Mouse (Mus musculus) erythroblast, adult 5-6 weeks (primary cell): ENCODE results near the gene She. TPM values are rescaled to one million over a fixed set of nuclear protein-coding genes. Genes with fewer than 3 reads are reported as not detected.
"Not testable (repeated sequence)": the region's sequence is repeated elsewhere in the genome, so short reads cannot be mapped to it uniquely, and the experiment has no call there.

ENCODE experiments used
- ATAC-seq: replicated peaks from 2 replicates; pipeline ENCODE4 v1.8.0; 2016; ENCODE audit warnings: moderate number of reproducible peaks, mild to moderate bottlenecking, moderate TSS enrichment, inconsistent platforms; ENCODE audit not compliant: poor library complexity, low FRiP score, severe bottlenecking
- total RNA-seq, 2 experiments: library from RNA; stranded (forward) in 1 of 2; stranded (reverse) in 1 of 2; fragments of 150-400 nt in 1 of 2; fragments of 200-764, 138-1000 nt in 1 of 2; gene quantifications; 2 replicates each; pipeline versions ENCODE4 v1.2.3 to v1.2.4; 2015 to 2017; ENCODE audit warnings: low replicate concordance in 2 of 2

The She gene
- total RNA-seq (2015; ENCODE audit: low replicate concordance) (not detected in 2 replicates), total RNA-seq (2017; ENCODE audit: low replicate concordance) (0.14 TPM in 1 of 2 replicates, not detected in the other)

DNA sequence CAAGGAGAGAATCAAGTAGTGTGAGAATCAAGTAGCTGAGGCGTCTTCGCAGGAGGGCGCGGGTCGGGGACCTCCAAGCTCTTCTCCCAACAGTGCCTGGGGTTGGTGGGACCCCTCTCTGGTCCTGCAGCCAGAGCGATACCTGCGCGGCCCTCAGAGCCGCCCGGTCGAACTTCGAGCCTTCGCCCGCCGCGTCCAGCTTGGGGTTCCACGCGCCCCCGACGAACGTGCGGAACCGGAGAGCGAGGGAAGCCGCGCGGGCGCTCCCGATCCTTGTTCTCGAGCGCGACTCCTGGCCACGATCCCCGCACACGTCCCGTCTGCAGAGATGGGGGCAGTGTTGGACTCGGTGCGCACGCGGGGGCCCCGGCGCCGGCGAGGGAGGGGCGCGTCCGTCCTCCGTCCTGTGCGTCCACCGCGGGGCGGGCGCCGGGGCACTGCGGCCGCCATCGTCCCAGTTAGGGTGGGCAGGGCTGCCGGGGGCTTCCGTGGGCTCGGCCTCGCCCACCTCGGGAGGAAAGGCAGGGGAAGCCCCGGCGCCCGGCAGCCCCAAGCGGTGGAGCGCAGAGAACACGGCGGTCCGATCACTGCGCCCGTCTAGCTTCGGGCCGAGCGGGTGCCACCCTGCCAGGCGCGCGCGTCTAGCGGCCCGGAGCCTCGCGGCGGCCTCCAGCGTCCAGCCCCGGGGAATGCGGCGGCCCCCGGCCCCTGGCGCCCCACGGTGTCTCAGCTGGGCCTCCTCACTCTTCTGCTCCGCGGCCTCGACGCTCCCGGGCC lies at the start of gene She:
TSS of gene She (plus strand) at position 556 of the 777 bp plus-strand sequence.
- ATAC-seq, result no peak

DNA sequence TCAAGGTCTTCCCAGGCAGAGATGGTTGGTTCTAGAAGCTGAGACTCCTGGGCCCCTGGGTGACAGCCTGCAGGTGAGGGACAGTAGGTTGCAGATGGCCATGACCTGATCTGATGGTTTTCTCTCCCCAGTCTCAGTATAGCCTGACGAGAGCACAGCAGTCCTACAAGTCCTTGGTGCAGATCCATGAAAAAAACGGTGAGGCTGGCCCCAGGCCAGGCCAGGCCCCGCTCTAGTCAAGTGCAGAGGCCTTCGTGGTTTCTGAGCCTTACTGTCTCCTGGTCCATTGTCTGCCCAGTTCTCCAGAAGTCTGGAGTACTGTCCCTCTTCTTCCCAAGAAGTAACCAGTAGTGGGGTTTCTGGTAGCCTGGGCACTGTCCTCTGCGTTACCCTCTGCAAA lies 49.5 kb upstream of the She start:
- ATAC-seq, result no peak

DNA sequence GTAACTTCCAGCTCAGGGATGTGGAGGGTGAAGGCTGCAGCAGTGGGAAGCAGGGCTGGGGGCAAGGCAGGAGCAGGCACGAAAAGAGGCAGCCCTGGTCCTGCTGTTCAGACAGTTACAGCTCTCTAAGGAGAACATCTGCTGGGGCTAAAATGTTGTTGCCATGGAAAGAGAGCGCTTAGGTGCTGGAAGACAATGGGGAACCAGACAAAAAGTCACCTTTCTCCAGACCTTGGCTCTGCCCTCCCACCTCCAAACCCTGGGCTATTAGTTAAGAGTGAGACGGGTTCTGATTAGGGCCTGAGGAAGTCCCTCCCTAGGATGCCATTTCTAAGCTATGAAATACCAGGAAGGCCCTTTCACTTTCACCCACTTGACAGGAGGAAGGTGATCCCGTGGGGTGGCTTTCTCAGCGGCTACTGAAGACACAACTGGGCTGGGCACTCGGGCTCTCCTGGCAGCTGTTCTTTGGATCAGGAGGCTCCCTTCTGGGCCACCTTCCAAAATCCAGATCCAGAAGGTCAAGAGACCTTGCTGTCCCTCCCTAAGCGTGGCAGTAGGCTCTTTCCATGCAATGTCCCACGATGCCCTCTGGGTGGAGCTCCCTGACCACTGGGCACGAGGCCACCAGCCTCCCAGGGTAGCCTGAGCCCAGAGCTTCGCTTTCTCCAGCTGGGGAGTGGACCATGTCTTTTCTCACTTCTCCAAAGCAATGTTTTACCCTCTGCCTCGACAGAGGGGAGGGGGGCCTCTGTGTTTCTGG lies 46.0 kb upstream of the She start:
- ATAC-seq, result peak; percentile 83

DNA sequence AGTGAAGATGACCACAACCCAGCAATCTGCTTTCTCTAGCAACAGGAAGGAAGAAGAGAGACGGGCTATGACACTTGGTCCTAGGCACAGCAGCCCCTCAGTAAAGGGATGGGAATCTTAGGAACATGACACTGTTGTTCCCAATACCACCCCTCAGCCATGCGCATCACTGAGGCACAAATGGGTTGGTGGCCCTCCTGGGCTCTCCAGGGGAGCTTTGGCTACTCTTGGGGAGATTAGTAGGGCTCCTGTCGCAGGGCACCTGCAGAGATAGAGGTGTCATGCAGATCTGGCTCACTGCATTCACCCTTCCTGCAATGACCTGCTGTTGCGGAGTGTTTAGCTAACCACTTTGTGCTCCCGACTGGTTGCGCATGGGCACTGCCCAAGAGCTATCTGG lies 44.9 kb upstream of the She start:
- no peak for ATAC-seq

DNA sequence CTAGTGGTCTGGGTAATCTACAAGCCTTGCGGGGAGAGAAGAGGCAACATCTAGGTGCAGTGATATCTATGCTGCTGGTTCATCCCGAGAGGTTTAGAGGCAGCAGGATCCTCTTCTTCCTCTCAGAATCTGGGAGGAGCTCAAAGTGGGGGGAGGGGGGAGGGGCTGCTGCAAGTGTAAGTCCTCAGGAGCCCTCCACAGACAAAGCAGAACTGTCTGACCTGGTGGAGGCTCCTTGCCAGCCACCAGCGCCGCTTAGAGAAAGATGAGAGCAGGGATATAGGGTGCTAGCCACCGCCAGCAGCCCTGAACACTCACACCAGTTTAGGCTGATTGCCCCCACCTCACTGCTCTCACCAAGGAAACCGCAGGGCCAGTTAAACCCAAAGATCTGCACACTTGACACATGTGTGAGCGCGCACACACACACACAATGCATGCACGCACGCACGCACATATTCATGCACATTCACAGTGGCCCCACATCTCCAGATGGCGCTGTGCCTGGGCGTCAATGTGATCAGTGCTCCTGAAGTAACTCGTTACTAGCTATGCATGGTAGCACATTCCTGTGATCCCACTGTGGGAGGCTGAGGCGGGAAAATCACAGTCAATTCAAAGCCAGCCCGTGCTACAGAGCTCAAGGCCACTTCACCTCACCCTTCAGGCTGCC lies 42.4 kb upstream of the She start:
- no peak for ATAC-seq

DNA sequence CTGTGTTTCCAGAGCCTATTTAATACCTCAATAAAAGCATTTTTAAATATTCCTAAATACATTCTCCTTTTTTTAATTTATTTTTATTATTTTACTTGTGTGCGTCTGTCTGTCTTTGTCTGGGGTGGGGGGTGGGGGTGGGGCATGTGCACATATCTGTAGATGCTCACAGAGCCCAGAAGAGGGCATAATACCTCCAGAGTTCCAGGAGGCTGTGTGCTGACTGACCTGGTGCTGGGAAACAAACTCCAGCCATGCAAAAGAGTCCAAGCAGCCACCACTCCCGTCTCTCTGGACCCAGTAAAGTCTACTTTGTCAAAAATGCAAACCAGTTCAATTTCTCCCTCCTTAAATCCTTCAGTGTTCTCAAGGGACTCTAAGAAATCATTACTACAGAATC lies 36.6 kb upstream of the She start:
- ATAC-seq, result no peak

DNA sequence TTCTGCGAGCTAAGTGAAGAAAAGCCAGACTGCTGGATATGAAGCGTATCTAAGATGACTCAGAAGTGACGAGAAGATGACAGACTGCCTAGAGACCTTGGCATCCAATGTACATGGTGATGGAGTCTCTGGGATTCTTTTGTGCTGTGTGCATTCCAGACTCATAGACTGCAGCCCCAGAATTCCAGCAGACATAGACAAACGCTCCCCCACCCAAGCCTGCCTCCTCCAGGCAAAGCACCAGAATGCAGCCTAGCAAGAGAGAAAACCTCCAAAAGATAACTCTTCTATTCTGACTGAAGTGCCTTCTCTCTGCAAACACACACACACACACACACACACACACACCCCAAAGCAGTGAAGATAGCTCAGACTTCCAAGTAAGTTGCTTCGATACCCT lies 35.4 kb upstream of the She start:
- ATAC-seq, result no peak

DNA sequence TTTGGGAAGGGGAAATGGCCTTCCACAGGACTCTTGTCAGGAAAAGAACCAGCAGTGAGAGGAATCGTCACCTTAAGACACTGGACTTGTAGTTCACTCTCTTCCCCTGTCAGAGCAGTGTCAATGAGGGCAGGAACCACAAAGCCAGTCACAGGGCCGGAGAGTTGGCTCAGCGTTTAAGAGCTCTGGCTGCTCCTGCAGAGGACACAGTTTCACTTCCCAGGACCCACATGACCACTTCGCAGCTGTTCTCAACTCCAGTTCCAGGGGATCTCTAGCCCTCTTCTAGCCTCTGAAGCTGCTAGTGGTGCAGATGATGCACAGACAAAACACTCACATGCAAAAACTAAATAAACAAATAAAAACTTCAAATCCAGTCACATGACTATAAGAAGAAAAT lies 34.8 kb upstream of the She start:
- ATAC-seq, result no peak

DNA sequence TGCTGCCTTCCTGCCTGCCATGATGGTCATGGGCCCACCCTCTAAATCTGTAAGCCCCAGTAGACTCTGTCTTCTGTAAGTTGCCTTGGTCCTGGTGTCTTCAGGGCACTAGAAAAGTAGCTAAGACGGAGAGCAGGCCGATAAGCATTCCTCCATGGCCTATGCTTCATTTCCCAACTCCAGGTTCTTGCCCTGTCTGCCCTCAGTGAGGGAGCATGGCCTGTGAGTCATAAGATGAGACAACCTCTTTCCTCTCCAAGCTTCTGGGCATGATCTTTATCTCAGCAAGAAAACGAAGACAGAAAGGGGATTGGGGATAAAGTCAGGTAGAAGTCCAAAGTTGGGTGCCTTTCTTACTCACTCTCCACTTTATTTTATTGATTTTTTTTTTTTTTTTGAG lies 32.7 kb upstream of the She start:
- no peak for ATAC-seq

DNA sequence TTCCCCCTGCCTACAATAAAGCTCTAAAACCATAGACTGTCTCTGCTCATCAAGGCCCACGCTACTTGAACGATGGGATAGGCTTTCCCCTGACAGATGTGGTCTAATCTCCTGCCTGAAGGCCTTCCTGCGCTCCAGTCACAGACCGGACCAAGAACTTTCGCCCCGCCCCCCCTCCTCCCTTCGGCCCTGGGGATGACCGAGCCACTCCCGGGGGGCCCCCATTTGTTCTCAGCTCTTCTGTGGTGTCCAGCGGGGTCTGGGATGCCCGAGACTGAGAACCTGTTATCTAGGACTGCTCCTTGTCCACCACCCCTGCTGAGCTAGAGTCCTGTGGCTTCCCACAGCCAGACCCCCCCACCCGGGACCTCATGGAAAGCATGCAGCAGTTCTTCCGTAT lies 31.7 kb upstream of the She start:
- no peak for ATAC-seq

DNA sequence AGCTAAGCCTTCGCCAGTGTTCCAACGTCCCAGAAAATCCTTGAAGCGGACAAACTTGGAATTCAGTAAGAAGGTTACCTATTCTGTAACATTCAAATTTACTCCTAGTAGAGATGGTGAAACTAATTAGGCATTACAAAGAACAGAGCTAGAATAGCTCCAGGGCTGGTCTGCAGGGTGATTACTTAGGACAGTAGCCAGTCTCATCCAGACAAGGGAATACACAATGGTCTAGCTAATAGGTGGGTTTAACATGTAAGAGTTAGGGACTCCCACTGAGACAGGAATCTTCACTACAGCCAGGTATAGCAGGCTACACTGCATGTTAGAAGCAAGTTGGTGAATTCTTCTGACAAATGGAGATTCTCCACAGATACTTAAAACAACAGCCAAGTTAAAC lies 31.1 kb upstream of the She start:
- not testable (repeated sequence) for ATAC-seq

DNA sequence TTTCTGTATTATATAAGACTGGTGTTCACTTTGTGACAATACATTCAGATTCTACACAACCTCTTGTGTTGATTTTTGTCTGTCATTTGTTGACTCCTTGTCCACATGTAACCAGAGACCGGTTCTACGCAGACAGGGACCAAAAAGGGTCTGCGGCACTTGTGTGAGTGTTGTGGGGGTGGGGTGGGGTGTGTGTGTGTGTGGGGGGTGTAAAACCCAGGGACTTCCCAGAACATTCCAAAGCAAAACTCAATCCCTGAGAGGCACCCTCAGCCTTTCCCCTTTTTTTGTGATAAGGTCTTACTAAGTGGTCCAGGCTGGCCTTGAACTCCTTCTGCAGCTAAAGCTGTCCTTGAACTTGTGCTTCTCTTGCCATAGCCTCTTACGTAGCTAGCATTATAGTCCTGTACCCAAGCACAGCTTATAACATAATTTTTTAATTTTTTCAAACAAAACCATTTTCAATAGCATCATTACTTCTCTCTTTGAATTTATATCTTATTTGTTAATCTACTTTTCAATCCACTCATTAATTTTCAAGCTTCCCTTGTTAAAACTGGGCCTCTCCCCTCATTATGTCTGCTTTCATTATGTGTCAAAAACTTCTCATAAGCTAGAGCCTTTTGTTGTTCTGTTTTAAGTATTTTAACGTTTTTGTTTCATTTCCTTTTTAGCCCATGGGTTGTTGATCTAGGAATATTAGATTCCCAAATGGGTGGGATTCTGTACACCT lies 30.2 kb upstream of the She start:
- ATAC-seq, result no peak

DNA sequence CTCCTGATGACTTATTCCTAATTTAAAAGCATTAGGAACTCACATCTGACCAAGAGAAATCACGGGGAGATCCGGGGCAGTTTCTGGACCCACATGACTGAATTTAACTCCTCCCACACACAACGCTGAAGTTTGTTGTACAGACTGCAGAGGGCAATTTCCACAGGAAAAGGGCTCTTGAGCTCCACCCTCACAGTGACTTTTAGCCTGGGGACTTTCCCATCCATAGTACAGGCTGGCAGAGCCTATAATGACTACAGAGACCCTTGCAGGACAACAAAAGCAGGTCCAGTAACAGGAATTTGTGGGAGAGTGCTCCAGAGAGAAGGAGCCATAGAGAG lies 29.7 kb upstream of the She start:
- no peak for ATAC-seq

DNA sequence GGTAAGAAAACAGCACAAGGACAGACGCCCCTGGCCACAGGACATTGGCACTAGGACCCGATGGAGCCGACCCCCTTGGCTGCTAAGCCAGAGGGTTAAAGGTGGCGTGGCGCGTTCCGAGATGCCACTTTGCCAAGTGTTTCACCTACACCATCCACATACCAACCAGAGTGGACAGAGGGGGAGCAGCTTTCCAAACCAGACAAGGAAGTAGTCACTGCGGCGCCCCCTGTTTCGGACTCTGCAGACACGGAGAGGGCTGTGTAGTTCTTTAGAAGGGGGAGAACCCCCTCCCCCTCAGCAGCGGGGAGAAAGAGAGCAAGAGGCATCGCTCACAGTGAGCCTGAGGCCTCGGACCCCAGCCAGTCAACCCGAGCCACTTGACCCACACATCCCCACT lies 28.3 kb upstream of the She start:
- no peak for ATAC-seq

DNA sequence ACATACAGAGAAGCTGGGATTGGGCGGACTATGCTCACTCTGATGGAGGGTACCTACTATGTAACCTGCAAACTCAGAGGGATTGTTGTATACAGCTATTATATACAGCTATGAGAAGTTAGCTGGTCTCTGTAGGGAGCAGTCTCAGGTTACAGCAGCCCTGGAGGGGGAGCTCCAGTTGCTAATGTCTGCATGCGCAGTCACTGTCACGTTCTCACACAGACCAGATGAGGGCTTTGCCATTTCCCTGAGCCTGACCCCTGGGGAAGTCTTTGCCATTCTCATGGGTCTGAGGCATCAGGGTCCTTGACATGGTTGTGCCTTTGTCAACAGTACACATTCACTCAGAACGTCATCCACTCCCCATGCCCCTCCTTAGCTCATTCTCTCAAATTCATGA lies 26.0 kb upstream of the She start:
- ATAC-seq, result no peak

DNA sequence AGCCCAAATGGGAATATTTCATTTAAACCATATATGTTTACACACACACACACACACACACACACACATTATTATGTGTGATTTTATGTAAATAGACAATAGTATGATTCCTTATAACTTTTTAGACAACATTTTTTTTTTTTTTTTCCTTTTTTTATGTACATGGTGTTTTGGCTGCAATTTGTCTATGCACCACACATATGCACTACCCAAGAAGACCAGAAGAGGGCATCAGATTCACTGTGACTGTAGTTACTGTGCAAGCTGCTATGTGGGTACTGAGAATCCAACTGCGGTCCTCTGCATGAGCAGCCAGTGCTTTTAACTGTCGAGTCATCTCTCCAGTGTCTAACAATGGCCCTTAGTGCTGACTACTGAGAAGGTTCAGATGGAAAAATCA lies 24.4 kb upstream of the She start:
- ATAC-seq, result no peak

DNA sequence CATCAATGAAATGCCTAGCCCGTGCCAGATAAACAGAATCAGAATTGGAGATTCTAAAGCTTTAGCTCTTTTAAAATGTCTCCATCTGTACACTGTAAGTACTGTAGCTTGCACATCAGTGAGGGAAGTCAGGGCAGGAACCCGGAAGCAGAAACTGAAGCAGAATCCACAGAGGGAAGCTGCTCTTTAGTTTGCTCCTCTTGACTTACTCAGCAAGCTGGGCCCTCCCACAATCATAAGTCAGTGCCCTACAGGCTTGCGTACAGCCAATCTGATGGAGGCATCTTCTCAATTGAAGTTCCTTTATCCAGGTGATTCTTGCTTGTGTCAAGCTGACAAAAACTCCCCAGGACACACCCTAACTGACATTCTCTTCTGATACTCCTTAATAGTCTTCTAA lies 24.0 kb upstream of the She start:
- no peak for ATAC-seq

DNA sequence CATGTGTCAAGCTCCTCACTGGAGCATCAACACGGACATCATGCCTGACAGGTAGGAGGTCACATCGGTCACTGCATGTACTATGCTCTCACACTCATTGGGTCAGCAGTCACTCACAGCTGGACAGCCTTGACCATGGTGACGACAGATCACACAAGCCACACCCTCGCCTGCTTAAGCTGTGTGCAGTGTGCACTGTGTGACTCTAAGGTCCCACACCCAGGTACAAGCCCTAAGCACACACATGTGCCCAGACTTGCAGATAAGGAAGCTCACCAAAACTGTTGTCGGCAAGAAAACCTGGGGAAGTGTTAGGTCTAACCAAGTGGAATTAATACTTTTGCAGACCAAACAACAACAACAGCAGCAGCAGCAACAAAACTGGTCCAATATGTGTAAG lies 23.3 kb upstream of the She start:
- ATAC-seq, result peak; percentile 87

DNA sequence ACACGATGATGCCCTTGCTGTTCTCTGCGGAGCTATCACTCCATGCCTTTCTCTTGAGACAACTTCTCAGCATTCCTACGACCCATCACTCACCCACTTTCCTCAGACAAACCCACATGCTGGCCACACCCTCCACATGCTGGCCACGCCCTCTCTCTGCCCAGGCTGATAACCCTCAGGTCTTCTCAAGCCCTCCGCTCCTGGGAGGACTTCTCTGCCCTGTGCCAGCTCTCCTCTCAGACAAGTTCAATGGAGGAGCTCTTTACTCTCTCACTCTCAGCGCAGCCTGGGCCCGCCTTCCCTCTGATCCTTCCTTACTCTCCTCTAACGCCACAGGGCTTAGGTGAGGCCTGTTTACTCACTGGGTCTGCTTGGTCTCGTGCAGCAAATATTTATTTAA lies 22.5 kb upstream of the She start:
- peak; percentile 96 for ATAC-seq

DNA sequence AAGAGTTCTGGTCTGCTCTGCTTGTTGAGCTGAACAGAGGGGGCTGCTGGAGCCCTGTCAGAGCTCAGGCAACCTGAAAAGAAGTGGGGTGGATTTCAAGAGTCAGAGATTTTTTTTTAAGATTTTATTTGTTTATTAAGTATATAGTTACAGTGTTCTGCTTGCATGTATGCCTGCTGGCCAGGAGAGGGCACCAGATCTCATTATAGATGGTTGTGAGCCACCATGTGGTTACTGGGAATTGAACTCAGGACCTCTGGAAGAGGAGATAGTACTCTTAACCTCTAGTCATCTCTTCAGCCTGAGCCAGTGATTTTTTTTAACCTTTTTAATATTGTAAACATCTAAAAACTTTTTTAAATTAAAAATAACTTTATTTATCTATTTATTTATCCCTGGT lies 20.3 kb upstream of the She start:
- no peak for ATAC-seq
